Mouse (Mus musculus): ENCODE measurements around the gene Tti1.

DNA sequence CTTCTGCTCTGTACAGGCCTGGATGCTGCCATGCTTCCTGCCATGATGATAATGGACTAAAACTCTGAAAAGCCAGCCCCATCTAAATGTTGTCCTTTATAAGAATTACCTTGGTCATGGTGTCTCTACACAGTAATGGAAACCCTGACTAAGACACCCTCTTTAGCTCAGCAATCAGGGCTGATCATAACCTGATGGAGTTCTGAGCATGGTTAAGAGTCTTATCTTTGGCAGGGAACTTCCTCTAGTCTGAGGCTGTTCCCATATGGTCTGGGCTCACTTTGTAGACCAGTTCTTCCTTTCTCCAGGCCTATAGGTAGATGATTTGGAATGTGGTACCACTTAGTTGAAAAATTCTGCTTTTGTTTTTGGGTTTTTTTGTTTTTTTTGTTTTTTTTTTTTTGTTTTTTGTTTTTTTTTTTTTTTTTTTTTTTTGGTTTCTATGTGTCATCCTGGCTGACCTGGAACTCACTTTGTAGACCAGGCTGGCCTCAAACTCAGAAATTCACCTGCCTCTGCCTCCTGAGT is 40.3 kb upstream of the Tti1 start:
- TF ChIP-seq CTCF (IDR thresholded peaks at IDR 0.05) (no peak), EP300 (IDR thresholded peaks at IDR 0.05) (no peak)

Measured in lung, postnatal 0 days (tissue).